Mouse (Mus musculus) liver, embryonic 14.5 days (tissue): Measurements from ENCODE around the gene Dytn.

ENCODE experiments used
- CTCF ChIP-seq: IDR thresholded peaks from 2 replicates; pipeline ENCODE4 v1.5.1; 2016; ENCODE audit warnings: antibody characterized with exemption, low read depth, control low read depth
- EP300 ChIP-seq: IDR thresholded peaks from 2 replicates; pipeline ENCODE4 v1.6.1; 2016; ENCODE audit warnings: antibody characterized with exemption, low read depth

GRCm38 (mm10) chr1:63658016-63658415 lies 28.7 kb downstream of the Dytn start:
- TF ChIP-seq CTCF (peak; percentile 56), EP300 (no peak)
